Mouse (Mus musculus) limb, embryonic 15.5 days (tissue): Measurements from ENCODE around the gene Dnajc27. TPM values are rescaled to one million over a fixed set of nuclear protein-coding genes. Genes with fewer than 3 reads are reported as not detected.

Experiments
- ATAC-seq: fragments of 200-750 bp; cut with Nextera tagmentation; 2 replicates; pipeline ENCODE4 v1.8.0; 2017; ENCODE audit warnings: low read depth, moderate TSS enrichment; ENCODE audit not compliant: insufficient number of reproducible peaks, low FRiP score, low TSS enrichment
- H3K27ac ChIP-seq: fragments of 300-500 bp; sonication (generic); 2 replicates; pipeline ENCODE4 v1.5.1; 2015; ENCODE audit warnings: moderate library complexity, mild to moderate bottlenecking, inconsistent platforms
- H3K27me3 ChIP-seq: fragments of 300-500 bp; sonication (generic); 2 replicates; pipeline ENCODE4 v1.6.1; 2015; ENCODE audit warnings: inconsistent platforms
- H3K36me3 ChIP-seq: fragments of 300-500 bp; sonication (generic); 2 replicates; pipeline ENCODE4 v1.6.1; 2015; ENCODE audit warnings: inconsistent platforms
- H3K4me1 ChIP-seq: fragments of 300-500 bp; sonication (generic); 2 replicates; pipeline ENCODE4 v1.6.1; 2015; ENCODE audit warnings: inconsistent platforms
- H3K4me2 ChIP-seq: fragments of 300-500 bp; sonication (generic); 2 replicates; pipeline ENCODE4 v1.6.1; 2015; ENCODE audit warnings: mild to moderate bottlenecking, inconsistent platforms
- H3K4me3 ChIP-seq: fragments of 300-500 bp; sonication (generic); 2 replicates; pipeline ENCODE4 v1.5.1; 2015; ENCODE audit warnings: mild to moderate bottlenecking, inconsistent platforms
- H3K9ac ChIP-seq: fragments of 300-500 bp; sonication (generic); 2 replicates; pipeline ENCODE4 v1.6.1; 2015; ENCODE audit warnings: inconsistent platforms
- H3K9me3 ChIP-seq: fragments of 300-500 bp; sonication (generic); 2 replicates; pipeline ENCODE4 v1.6.1; 2016; ENCODE audit warnings: inconsistent platforms
- WGBS: fragments of 180-500 bp; shearing (Covaris S2); methylation state at CpG from one replicate; pipeline ENCODE4 v1.1.7; 2015; 5-methylcytosine and 5-hydroxymethylcytosine counted together
- polyA plus RNA-seq: library from polyadenylated mRNA; unstranded; fragments of >200 nt; fragmentation: Nextera tagmentation; extraction: Ambion mirVana; gene quantifications from 2 replicates; pipeline ENCODE4 v1.2.1, GENCODE M21; 2015

Dnajc27 gene
- polyA plus RNA-seq, 1 experiment from 2014 or later = 5.1 TPM

GRCm38 (mm10) chr12:4107383-4107782 is 25.0 kb downstream of the Dnajc27 start:
- no peaks in the 10 kb centered on the region for H3K4me1 ChIP-seq
- no peak overlapping the region for H3K4me2 ChIP-seq
- H3K9ac ChIP-seq = no peak overlapping the region
- no peak overlapping the region for H3K27ac ChIP-seq
- no peak overlapping the region for H3K4me3 ChIP-seq
- no peak for ATAC-seq
- 70% methylated on average over 4 of the region's 4 CpGs for WGBS
- H3K9me3 ChIP-seq = no peaks in the 10 kb centered on the region
- H3K27me3 ChIP-seq = no peaks in the 10 kb centered on the region
- H3K36me3 ChIP-seq = peaks cover 44% of the 10 kb centered on the region

- no peak for ATAC-seq
- 78% methylated on average over 9 of the region's 9 CpGs for WGBS
- H3K9ac ChIP-seq = no peak overlapping the region
Observed at GRCm38 (mm10) chr12:4116132-4116531, 33.7 kb downstream of the Dnajc27 start.

GRCm38 (mm10) chr12:4117136-4117535 is 34.8 kb downstream of the Dnajc27 start:
- H3K9me3 ChIP-seq = no peaks in the 10 kb centered on the region
- 68% methylated on average over 3 of the region's 3 CpGs for WGBS
- no peak overlapping the region for H3K4me3 ChIP-seq
- H3K36me3 ChIP-seq = no peaks in the 10 kb centered on the region
- H3K9ac ChIP-seq = no peak overlapping the region
- H3K4me1 ChIP-seq = peaks cover 6% of the 10 kb centered on the region; the same call in 1 of the 2 replicates
- H3K27ac ChIP-seq = 0 out of 2 replicates have a peak overlapping the region, but pooled peaks have one; percentile 27
- H3K27me3 ChIP-seq = no peaks in the 10 kb centered on the region
- no peak overlapping the region for H3K4me2 ChIP-seq
- ATAC-seq = no peak

More at GRCm38 (mm10) chr12:4116132-4116531, 33.7 kb downstream of the Dnajc27 start:
- no peaks in the 10 kb centered on the region for H3K36me3 ChIP-seq
- no peaks in the 10 kb centered on the region for H3K9me3 ChIP-seq
- H3K27ac ChIP-seq = no peak overlapping the region
- no peak overlapping the region for H3K4me2 ChIP-seq
- H3K4me3 ChIP-seq = no peak overlapping the region
- H3K27me3 ChIP-seq = no peaks in the 10 kb centered on the region
- peaks cover 6% of the 10 kb centered on the region; the same call in 1 of the 2 replicates for H3K4me1 ChIP-seq

GRCm38 (mm10) chr12:4117579-4117978 is 35.2 kb downstream of the Dnajc27 start:
- ATAC-seq = peak; percentile 67; the same call in 1 of the 2 replicates
- Histone ChIP-seq H3K4me2 (no peak overlapping the region), H3K9ac (no peak overlapping the region), H3K4me1 (peaks cover 6% of the 10 kb centered on the region; the same call in 1 of the 2 replicates), H3K27me3 (no peaks in the 10 kb centered on the region), H3K36me3 (no peaks in the 10 kb centered on the region), H3K4me3 (no peak overlapping the region), H3K27ac (0 out of 2 replicates have a peak overlapping the region, but pooled peaks have one; percentile 47), H3K9me3 (no peaks in the 10 kb centered on the region)
- 45% methylated on average over 4 of the region's 4 CpGs for WGBS

- 85% methylated on average over 7 of the region's 7 CpGs for WGBS
- Histone ChIP-seq H3K4me2 (no peak overlapping the region), H3K4me3 (no peak overlapping the region), H3K36me3 (no peaks in the 10 kb centered on the region), H3K27ac (no peak overlapping the region), H3K9me3 (no peaks in the 10 kb centered on the region), H3K9ac (no peak overlapping the region), H3K27me3 (no peaks in the 10 kb centered on the region), H3K4me1 (no peaks in the 10 kb centered on the region)
- ATAC-seq = no peak
Observed at GRCm38 (mm10) chr12:4127346-4127745, 45.0 kb downstream of the Dnajc27 start.

- WGBS = under 1% methylated on average over 79 of the region's 83 CpGs
Observed at GRCm38 (mm10) chr12:4132941-4133846, 50.8 kb downstream of the Dnajc27 start, which contains the start of gene Adcy3. Gene Adcy3, plus strand, starts transcription at chr12:4133103.

GRCm38 (mm10) chr12:4133847-4134212 is 51.4 kb downstream of the Dnajc27 start:
- Histone ChIP-seq H3K4me3 (peak overlapping the region; percentile 67), H3K9ac (peak overlapping the region; percentile 69), H3K36me3 (peaks cover 10% of the 10 kb centered on the region), H3K4me1 (peaks cover 36% of the 10 kb centered on the region), H3K4me2 (peak overlapping the region; percentile 75), H3K27me3 (no peaks in the 10 kb centered on the region), H3K27ac (0 out of 2 replicates have a peak overlapping the region, but pooled peaks have one; percentile 70), H3K9me3 (no peaks in the 10 kb centered on the region)
- ATAC-seq = no peak; the same call in 1 of the 2 replicates
- WGBS = 17% methylated on average over 11 of the region's 11 CpGs

More at GRCm38 (mm10) chr12:4132941-4133846, 50.8 kb downstream of the Dnajc27 start, which contains the start of gene Adcy3:
- Histone ChIP-seq H3K9me3 (no peaks in the 10 kb centered on the region), H3K27me3 (no peaks in the 10 kb centered on the region), H3K36me3 (peaks cover 6% of the 10 kb centered on the region), H3K4me3 (peak within 1 kb of the TSS; percentile 67), H3K27ac (peak within 1 kb of the TSS; percentile 70), H3K9ac (peak within 1 kb of the TSS; percentile 69), H3K4me1 (peaks cover 36% of the 10 kb centered on the region), H3K4me2 (peak within 1 kb of the TSS; percentile 75)
- ATAC-seq = peak; percentile 68

- no peak overlapping the region for H3K9ac ChIP-seq
- 86% methylated on average over 5 of the region's 5 CpGs for WGBS
- H3K4me1 ChIP-seq = peaks cover 8% of the 10 kb centered on the region
- no peaks in the 10 kb centered on the region for H3K27me3 ChIP-seq
- no peak overlapping the region for H3K4me2 ChIP-seq
- H3K4me3 ChIP-seq = no peak overlapping the region
- no peaks in the 10 kb centered on the region for H3K9me3 ChIP-seq
- H3K36me3 ChIP-seq = peaks cover 11% of the 10 kb centered on the region
- H3K27ac ChIP-seq = no peak overlapping the region
- ATAC-seq = no peak
Observed at GRCm38 (mm10) chr12:4143179-4143578, 60.8 kb downstream of the Dnajc27 start.

- 82% methylated on average over 2 of the region's 2 CpGs for WGBS
- Histone ChIP-seq H3K36me3 (no peaks in the 10 kb centered on the region), H3K4me3 (no peak overlapping the region), H3K27me3 (no peaks in the 10 kb centered on the region), H3K27ac (no peak overlapping the region), H3K9me3 (no peaks in the 10 kb centered on the region), H3K9ac (no peak overlapping the region), H3K4me2 (no peak overlapping the region), H3K4me1 (no peaks in the 10 kb centered on the region)
- ATAC-seq = no peak
Observed at GRCm38 (mm10) chr12:4150936-4151335, 68.6 kb downstream of the Dnajc27 start.

GRCm38 (mm10) chr12:4151969-4152368 is 69.6 kb downstream of the Dnajc27 start:
- H3K9me3 ChIP-seq = no peaks in the 10 kb centered on the region
- H3K4me1 ChIP-seq = no peaks in the 10 kb centered on the region
- H3K9ac ChIP-seq = no peak overlapping the region
- no peak for ATAC-seq
- WGBS = 86% methylated on average over 3 of the region's 3 CpGs
- no peak overlapping the region for H3K27ac ChIP-seq
- H3K4me2 ChIP-seq = no peak overlapping the region
- no peaks in the 10 kb centered on the region for H3K27me3 ChIP-seq
- H3K36me3 ChIP-seq = no peaks in the 10 kb centered on the region
- H3K4me3 ChIP-seq = no peak overlapping the region

GRCm38 (mm10) chr12:4157466-4157865 is 75.1 kb downstream of the Dnajc27 start:
- no peak overlapping the region for H3K9ac ChIP-seq
- WGBS = 61% methylated on average over 2 of the region's 2 CpGs
- H3K36me3 ChIP-seq = no peaks in the 10 kb centered on the region
- H3K27ac ChIP-seq = no peak overlapping the region
- H3K27me3 ChIP-seq = no peaks in the 10 kb centered on the region
- H3K4me1 ChIP-seq = no peaks in the 10 kb centered on the region; the same call in 1 of the 2 replicates
- no peak for ATAC-seq
- no peaks in the 10 kb centered on the region for H3K9me3 ChIP-seq
- H3K4me2 ChIP-seq = no peak overlapping the region
- no peak overlapping the region for H3K4me3 ChIP-seq

GRCm38 (mm10) chr12:4158179-4158578 is 75.8 kb downstream of the Dnajc27 start:
- WGBS = 86% methylated on average over 3 of the region's 3 CpGs
- no peak overlapping the region for H3K27ac ChIP-seq
- no peak overlapping the region for H3K4me3 ChIP-seq
- no peak for ATAC-seq
- no peak overlapping the region for H3K4me2 ChIP-seq
- no peaks in the 10 kb centered on the region; the same call in 1 of the 2 replicates for H3K4me1 ChIP-seq
- H3K9ac ChIP-seq = no peak overlapping the region
- no peaks in the 10 kb centered on the region for H3K27me3 ChIP-seq
- no peaks in the 10 kb centered on the region for H3K9me3 ChIP-seq
- no peaks in the 10 kb centered on the region for H3K36me3 ChIP-seq
